Mouse (Mus musculus) heart, adult 2 months (tissue): ENCODE measurements around the gene Mtf1.

ENCODE experiments used
- CTCF ChIP-seq: fragments of 200-600 bp; IDR thresholded peaks from 2 replicates; pipeline ENCODE4 v1.8.1; 2022; ENCODE audit warnings: antibody characterized with exemption, mild to moderate bottlenecking, moderate library complexity
- EP300 ChIP-seq: fragments of 200-500 bp; IDR thresholded peaks from 2 replicates; pipeline ENCODE4 v1.6.1; 2011; ENCODE audit warnings: low read depth, low read length, control low read depth; ENCODE audit not compliant: insufficient read depth
- POLR2A ChIP-seq: fragments of 200-500 bp; IDR thresholded peaks from 2 replicates; pipeline ENCODE4 v1.6.1; 2011; ENCODE audit warnings: mild to moderate bottlenecking, low read depth, low read length, control low read depth; ENCODE audit not compliant: insufficient read depth

- TF ChIP-seq CTCF (no peak), EP300 (no peak), POLR2A (no peak)
Measured at GRCm38 (mm10) chr4:124773449-124773848, 28.5 kb upstream of the Mtf1 start.
